Mouse (Mus musculus) monocyte, adult 2 months (primary cell): ENCODE data around the gene Catsperd.

ENCODE experiments used
- DNase-seq, 2 experiments: peaks; one replicate each; pipeline ENCODE4 v3.0.0; 2022; ENCODE audit warnings: low spot score in 2 of 2, low read depth in 1 of 2

Gene Catsperd

DNA sequence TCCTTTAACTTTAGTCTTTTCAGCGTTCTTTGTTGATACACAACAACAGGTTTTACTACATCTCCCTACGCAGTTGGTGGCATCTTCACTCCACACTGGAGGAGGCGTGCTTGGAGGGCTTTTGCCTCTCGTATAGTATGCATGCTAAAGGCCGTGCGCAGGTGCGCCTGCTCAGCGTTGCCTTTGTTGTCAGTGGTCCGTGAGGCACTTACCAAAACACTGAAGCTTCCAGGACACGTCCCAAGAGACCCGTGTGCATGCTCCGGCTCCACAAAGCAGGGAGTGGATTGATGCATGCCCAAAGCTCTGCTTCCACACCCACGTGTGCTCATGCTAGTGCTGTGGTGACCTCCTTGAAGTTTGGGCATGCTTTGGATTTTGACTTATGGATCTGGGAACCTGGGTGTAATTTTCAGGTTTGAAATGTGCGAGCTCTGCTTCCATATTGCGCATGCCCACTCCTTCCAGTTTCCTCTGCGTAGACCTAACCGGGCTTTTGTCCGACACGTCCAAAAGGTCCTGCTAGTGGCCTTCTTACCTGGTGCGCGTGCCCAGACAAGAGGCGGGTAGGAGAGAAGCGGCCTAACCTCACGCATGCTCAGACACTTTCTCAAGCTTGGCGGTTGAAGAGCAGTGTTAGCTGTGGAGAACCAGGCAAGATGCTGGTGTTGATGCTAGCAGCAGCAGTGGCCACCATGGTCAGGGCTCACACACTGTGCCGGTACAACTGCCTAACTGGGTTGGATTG is at the start of gene Catsperd:
Catsperd (plus strand) TSS at position 614 of the 748 bp plus-strand sequence.
- no peak for DNase-seq

DNA sequence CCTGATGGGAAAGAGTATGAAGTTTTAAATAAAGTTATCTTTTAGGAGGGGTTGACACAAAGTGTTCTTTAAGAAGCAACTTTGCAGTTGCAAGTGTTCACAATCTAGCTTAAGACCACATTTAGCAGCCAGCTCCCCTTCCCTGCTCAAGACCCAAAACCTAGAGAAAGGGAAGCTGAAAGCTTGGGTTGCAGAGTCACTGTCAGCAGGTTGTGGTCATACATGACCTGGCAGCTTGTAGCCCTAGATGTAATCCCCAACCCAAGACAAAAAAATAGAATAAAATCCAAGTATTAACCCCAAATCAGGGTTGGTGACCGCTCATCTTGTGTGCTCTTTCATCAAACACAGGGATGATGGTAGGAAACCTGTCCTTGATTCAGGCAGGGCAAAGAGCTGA is 44.9 kb upstream of the Catsperd start:
- no peak for DNase-seq

DNA sequence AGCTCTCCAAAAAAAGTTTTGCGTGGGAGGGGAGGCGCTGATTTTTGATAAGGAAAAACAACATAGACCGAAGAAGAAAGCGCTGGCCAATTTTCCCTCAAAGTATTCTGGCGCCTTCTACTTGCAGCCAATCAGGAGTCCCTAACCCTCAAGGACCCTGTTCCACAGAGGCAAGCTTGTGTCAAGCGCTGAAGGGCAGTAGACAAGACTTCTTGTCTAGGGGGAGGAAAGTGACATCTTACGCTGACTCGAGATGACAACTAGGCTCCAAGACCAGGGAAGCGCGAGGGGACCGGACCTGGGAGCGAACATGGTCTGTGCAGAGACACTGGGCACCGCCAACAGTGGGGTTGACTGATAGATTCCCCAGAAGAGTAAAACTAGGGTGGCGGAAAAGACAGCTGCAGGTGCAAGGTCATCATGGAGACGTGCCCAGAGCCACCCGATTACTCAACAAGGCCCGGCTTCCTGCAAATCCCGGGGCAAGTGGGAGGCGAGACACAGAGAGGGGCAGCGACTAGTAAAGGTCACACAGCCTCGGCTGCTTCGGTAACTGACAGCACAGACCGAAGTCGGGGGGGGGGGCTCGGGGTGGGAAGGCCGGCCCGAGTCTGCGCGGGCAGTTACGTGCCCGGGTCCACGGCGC is 44.2 kb upstream of the Catsperd start:
- peak; percentile 18 to 46 for DNase-seq

DNA sequence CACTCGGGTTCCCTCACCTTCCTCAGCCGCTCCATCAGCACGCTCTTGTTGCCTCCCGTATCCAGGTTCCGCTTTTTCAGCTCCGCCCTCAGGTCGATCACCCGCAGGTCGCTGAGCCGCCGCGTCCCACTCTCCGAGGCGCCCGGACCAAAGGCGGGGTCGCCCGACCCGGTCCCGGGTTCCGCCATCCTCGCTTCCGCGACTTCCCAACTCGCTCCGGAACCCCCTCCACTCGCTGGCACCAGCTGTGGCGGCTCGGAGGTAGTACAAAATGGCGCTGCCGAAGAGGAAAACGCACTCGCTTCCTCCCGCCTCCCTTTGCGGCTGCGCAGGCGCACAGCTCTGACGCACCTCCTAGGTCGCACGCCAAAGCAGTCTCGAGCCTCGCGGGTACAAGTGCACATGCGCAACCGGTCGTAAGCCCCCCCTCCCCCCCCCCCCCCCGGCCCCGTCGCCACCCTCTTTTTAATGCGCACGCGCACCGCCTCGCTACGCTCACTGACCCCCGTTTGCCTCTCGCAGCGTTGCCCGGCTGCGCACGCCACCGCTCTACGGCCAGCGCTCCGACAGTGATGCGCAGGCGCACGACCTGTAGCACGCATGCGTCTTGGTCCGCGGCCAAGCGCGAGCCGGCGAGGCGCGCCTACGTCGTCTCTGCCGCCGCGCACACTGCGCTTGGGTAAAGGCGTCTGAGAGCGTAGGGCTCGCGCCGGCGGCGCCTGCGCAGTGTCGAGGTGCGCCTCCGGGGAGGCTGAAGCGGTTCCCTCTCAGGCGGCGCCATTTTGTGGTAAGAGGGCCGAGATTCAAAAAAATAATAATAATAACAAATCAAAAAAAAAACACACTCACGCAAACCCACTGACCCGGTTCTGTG is 43.4 kb upstream of the Catsperd start, which contains the start of the genes Safb2 and Safb:
Safb2 (minus strand) TSS at position 329 of the 874 bp plus-strand sequence.
Safb (plus strand) TSS at position 569 of the 874 bp plus-strand sequence.
- peak; percentile 98 to 99 for DNase-seq

DNA sequence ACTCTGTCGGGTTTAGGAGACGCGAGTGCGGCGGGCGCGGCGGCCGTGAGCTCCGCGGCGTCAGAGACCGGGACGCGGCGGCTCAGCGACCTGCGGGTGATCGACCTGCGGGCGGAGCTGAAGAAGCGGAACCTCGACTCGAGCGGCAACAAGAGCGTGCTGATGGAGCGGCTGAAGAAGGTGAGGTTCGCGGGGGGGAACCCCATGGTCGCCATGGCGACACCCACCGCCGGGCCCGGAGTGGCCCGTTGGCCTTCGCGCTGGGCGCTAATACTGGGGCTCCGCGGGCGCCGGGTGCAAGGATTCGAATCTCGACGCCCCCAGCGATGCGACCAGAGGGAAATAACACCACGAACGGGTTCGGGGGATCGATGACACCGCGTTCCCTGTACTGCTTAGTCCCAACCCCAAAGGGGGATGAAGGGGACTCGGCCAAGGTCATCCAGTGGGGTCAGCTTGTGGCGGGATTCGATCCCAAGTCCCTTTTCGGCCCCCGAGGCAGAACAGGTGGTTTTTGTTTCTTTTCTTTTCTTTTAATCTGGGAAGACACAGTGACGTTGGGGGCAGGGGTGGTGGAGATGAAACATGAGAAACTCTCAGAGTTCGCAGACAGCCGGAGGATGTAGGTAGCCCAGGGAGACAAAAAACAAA is 42.6 kb upstream of the Catsperd start:
- DNase-seq, result peak; percentile 21 to 63

DNA sequence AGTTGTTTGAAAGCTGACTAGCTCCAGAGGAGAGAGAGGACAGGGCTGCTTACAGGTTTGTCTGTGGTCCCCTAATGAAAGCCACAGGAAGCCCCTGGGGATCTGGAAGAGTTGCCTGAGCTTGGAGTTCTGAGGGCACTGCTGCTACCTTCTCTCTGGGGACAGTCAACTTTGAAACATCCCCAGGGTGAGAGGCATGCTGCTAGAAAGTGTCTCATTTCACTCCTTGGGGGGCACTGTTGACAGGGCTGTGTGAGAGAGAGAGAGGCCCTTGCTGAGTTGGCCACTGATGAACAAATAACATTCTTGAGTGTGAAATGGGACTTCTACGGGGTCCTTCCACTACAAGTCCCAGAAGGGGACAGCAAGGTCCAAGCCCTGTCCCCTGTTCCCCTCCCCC is 40.2 kb upstream of the Catsperd start:
- DNase-seq, result no peak

DNA sequence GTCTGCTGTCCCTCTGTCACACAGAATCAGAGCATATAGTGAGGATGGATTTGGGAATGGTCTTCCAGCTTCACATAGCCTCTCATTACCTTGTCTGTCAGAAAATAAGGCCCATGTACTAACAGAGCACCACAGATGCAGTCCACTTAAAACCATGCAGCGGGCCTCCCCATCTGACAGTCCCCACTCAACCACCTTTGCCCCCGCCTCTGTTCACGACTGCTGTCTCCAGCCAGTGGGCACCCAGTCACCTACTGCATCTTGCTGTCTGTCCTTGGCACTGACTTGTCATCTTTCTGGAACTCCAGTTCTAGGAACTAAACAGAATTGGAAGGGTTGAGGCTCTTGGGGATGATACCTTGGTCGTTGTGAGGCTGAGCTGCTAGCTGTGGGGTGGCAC is 39.0 kb upstream of the Catsperd start:
- DNase-seq, result no peak

DNA sequence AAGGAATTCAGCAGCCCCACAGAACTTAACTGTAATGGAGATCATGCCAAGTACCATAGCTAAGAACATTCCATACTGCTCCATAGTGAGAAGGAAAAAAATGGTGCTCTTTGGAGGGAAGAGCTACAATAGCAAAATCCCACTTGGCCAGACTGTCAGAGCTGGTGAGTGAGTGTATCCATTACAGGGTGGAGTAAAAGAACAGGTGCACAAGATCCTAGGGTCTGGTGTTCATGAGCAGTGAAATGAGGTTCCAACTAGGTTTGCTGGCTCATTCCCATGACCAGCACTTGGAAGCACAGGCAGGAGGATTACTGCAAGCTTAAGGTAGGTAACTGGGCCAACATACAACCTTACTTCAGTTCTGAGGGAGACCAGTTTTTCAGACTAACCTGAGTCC is 35.4 kb upstream of the Catsperd start:
- no peak for DNase-seq

DNA sequence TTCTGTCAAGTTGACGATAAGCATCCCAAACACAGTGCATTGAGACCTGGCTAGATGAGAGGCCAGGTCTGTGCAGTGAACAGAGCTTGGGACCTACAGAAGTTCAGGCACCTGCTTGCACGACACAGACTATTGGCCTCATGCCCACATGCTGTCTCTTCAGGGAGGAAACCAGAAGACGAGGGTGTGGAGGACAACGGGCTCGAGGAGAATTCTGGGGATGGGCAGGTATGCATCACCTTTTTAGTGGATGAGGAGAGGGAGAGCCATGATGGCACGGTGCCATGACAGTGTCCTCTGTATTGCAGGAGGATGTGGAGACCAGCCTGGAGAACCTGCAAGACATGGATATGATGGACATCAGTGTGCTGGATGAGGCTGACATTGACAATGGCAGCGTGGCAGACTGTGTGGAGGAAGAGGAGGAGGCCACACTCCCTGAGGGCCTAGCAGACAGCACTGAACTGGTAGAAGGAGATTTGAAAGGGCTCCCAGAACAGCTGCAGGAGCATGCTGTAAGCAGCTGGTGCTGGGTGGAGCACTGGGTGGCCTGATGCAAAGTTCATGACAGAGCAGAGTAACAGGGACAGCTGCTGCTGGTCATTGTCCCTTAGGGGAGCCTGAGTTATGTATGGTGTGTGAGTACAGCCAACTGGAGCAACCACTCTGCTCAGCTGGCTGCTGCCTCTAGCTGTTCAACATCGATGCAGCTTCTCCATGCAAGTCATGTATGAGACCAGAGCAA is 34.2 kb upstream of the Catsperd start:
- DNase-seq, result no peak

DNA sequence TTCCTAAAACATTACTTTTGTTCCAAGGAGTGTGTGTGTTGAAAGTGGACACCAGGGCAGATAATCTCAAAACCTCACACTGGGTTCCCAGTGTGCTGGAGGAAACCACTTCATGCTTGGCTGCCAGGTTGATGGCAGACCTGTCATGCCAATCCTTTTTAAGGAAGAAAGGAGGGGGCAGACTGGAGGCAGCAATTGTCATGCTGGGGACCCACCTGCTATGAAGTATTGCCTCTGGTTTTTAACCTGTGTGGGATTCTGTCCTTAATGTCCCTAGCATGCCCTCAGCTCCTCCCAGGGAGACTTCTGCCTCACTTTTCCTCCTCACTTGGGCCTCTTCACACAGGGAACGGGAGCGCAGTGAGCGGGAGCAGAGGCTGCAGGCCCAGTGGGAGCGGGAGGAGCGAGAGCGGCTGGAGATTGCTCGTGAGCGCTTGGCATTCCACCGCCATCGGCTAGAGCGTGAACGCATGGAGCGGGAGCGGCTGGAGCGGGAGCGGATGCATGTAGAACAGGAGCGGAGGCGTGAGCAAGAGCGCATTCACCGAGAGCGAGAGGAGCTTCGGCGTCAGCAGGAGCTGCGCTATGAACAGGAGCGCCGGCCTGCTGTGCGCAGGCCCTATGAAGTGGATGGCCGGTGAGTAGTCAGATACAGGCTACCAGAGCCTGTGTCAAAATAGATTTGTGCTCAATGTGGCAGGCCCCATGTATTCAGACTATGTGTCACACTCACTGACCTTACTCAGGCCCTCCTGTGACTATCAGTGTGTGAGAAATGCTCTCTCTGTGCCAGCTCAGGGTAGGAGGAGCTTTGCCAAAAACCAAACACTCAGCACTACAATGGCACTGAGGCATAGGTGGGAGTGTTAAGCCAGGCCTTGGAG is 24.5 kb upstream of the Catsperd start:
- DNase-seq, result no peak

DNA sequence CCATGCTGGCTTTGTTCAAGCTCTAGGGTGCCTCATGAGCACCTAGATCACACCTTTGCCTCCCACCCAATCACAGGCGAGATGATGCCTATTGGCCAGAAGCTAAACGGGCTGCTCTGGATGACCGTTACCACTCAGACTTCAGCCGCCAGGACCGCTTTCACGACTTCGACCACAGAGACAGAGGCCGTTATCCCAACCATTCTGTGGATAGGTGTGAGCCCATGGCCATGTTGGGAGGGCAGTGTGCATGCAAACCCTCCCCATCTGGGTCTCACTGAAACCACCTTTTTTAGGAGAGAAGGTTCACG is 23.9 kb upstream of the Catsperd start:
- DNase-seq, result no peak

DNA sequence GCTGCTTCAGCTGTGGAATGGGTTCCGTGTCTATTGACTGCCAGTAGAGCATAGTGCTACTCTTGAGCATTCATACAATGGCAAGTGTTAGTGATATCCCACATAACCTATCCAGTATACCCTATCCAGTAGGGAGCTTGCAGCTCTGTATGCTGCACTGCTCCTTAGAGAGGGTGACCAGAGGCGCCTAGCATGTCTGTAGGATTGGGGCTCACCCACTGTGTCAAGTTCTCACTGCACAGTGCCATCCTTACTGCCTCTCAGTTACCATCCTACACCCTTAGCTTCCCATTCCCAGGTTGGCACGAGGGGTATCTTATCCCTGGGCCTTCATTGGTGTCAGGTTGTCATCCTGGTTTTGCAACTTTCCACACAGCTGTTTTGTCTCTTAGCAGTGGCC is 23.5 kb upstream of the Catsperd start:
- DNase-seq, result no peak

DNA sequence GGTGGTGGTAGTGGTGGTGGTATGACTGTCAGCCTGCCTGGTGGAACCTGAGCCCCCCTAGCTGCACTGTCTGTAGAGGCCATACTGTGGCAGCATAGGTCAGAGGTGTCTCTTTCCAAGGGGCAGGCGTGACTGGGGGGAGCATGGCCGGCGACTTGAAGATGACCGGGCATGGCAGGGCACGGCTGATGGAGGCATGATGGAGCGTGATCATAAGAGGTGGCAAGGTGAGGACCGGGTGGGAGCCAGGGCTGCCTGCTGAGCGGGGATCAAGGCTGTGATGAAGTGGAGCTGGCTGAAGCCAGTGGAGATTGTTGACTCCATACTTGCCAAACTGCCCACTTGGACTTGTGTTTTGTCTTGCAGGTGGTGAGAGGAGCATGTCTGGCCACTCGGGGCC is 22.5 kb upstream of the Catsperd start:
- no peak for DNase-seq

DNA sequence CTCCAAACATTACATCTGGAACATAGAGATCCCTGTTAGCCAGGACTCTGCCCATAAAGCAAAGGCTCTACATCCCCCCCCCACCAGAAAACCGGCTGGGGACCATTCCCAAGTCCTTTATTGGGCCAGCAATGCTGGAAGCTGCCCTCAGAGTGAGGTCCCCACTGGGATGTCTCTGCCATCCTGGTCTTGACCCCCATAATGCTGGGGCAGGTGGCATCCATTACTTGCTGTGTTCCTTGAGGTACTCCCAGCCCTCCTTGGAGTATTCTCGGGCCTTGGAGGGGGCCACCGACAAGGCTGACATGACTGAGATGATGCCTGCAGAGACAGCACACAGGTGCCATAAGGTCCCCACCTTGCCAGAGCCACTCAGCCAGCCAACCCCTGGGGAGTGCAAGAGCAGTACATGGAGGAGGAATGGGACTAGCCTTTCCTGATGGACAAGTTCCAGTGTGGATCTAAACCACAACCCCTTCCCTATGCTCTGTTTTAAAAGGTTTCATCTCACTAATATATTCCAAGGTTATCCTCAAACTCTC is 20.4 kb upstream of the Catsperd start:
- DNase-seq, result no peak

DNA sequence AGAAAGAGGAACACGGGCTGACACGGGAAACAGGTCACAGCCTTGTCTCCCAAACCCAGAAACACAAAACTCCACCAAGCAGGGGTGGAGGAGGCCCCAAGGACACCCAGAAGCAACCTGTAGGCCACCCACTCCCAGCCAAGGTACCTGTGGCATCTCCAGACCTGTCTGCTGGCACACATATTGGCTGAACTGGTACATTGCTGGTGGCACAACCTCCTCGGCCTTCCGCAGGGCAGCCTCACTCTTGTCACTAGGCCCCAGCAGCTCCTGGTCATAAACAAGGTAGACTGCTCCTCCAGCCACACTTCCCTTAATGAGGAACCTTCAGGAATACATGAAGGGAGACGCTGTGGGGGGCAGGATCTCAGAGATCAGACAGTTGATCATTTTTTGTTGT is 19.2 kb upstream of the Catsperd start:
- DNase-seq, result no peak

DNA sequence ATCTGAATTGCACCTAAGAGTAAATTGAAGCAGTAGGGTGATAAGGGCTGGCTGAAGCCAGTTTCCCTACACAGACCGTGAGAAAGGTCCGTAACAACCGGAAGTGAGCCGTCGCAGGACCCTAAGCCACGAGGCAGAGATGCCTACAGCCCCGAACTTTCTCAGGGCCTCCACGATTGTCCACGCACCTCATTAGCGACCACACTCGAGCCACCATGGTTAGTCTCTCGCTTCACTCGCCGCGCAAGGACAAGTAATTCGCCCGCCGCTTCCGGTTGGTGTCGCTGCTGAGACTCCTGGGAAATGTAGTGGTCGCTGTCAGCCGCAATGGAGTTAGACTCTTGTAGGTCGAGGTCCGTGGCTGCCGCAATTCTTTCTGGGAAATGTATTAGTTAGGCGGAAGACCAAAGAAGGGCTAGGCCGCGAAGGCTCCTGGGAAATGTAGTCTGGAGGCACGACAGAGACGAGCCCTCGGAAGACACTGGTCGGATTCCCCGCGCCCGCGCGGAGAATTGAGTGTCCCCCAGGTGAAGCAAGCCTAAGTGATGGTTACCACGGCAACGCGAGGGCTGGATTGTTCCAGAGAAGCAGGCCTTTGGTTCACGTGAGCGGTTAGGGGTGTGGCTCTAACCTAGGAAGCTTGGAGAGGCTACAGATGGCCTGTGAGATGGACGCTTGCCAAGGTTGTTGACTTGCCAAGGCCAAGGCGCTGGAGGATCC is 18.3 kb upstream of the Catsperd start, which contains the start of gene 2410015M20Rik:
2410015M20Rik (minus strand) TSS at position 320 of the 720 bp plus-strand sequence.
- peak; percentile 81 to 89 for DNase-seq

DNA sequence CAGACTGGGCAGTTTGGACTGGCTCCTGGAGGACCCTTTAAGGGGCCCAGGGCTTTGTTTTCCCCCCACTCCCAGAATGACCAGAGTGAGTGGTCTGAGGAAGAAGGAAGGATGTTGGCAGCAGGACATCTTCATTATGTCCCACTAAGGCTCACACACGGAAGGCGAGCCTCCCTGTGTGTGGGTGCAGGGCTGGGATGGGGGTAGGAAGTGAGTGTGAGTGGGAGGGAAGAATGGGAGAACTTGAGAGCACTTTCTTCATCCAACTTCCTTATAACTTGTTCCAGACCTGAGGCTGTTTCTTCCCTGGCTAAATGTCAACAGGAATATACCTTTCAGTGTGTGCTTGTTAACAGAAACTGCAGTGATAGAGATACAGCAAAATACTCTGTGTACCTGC is 16.6 kb upstream of the Catsperd start:
- DNase-seq, result no peak

DNA sequence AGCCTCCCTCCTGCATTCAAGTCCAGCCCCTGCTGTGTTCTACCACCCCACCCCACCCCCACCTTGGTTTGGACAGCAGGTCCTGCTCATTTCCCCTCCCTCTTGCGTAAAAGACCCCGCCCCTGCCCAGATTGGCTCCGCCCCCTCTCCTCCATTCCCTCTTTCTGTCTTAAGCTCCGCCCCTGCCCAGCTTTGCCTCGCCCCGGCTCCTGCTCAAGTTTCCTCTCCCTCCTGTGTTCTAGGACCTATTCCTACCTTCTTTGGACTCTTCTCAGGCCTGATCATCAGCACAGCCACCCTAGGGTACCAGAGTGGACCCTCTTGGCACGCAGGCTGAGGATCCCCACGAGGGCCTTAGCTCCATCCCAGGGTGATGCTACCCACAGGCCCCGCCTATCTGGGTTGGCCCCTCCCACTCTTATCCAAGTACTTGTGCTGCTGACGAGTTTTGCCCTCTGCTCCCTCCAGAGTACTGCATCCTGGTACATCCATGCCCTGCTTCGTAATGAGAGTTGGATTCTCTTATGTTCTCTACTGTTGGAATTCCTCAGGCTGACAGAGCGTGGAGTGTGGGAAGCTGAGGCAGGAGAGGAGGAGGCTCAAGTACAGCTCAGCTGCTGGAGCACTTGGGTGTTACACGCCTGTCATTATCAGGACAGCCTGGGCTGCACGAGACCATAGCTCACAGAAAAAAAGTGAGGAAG is 15.9 kb upstream of the Catsperd start:
- DNase-seq, result no peak
